Mouse (Mus musculus) bone marrow, adult 2 months (tissue): ENCODE results near the gene Atl3.

Experiments
- CTCF ChIP-seq: fragments of 200-500 bp; IDR thresholded peaks from 2 replicates; pipeline ENCODE4 v1.5.1; 2011; ENCODE audit warnings: low read length, control low read depth; ENCODE audit not compliant: control insufficient read depth, insufficient read depth
- POLR2A ChIP-seq: fragments of 200-500 bp; IDR thresholded peaks from 2 replicates; pipeline ENCODE4 v1.6.1; 2011; ENCODE audit warnings: low read depth, mild to moderate bottlenecking, control low read depth, low read length, borderline replicate concordance; ENCODE audit not compliant: control insufficient read depth

GRCm38 (mm10) chr19:7445596-7445995, 48.2 kb upstream of the Atl3 start:
- TF ChIP-seq POLR2A (no peak), CTCF (no peak)
